Mouse (Mus musculus): ENCODE data around the gene Specc1. TPM values are rescaled to one million over a fixed set of nuclear protein-coding genes. Genes with fewer than 3 reads are reported as not detected.

Gene Specc1
- polyA plus RNA-seq, 2 experiments from 2014 or later, result 2.6 to 3.4 TPM

DNA sequence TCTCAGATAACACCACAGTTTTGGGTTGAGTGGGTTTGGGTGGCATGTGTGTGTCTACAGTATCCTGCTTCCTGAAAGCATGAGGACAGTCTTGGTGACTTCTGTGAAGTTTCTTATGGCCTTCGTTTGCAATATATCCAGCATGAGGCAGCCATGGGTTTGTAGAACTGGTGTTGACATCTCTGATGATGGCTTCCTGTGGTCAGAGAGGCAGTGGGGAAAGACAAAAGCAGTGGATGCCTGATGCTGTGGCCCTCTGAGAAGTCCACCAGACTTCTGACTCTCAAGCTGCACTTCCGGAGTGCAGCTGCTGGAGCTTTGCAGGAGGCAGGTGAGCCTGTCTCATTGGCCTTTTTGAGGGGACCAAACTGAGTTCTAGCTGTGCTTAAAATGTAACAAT is 60.4 kb downstream of the Specc1 start:
- no peak for ATAC-seq

- no peak for ATAC-seq
Measured at GRCm38 (mm10) chr11:62018315-62019205, 62.0 kb downstream of the Specc1 start.

- no peak for ATAC-seq
Measured at GRCm38 (mm10) chr11:62019857-62020256, 63.3 kb downstream of the Specc1 start.

DNA sequence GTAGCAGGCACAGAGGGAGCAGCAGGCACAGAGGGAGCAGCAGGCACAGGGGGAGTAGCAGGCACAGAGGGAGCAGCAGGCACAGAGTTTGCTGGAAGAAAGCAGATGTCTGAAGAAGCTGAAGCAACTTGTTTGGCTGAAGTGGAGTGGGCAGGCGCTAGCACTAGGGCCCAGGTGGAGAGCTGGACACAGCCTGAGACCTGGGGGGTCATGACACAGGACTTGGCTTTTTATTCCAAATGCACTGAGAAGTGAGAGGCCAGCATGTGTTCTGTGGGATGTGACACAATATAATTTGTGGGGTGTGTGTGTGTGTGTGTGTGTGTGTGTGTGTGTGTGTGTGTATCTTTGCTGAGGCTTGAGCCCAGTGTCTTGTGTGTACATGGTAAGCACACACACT is 64.3 kb downstream of the Specc1 start:
- no peak for ATAC-seq

DNA sequence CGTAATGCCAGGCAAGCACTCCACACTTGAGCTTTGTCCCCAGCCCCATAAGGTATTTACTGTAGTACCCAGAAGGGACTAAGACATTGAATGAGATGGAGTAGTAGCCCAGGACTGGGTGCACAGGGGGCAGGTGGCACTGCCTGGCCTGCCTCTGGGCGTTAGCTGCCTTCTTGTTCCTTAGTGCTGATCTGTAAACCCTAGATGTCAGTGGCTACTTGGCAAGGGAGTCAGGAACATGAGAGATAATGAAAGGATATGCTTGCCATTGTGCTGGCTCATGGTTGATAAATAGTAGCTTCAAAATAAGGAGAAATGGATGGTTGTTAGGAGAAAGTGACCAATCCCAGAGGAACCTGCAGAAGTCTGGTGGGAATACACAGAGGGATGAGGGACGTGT is 65.5 kb downstream of the Specc1 start:
- ATAC-seq, result no peak

DNA sequence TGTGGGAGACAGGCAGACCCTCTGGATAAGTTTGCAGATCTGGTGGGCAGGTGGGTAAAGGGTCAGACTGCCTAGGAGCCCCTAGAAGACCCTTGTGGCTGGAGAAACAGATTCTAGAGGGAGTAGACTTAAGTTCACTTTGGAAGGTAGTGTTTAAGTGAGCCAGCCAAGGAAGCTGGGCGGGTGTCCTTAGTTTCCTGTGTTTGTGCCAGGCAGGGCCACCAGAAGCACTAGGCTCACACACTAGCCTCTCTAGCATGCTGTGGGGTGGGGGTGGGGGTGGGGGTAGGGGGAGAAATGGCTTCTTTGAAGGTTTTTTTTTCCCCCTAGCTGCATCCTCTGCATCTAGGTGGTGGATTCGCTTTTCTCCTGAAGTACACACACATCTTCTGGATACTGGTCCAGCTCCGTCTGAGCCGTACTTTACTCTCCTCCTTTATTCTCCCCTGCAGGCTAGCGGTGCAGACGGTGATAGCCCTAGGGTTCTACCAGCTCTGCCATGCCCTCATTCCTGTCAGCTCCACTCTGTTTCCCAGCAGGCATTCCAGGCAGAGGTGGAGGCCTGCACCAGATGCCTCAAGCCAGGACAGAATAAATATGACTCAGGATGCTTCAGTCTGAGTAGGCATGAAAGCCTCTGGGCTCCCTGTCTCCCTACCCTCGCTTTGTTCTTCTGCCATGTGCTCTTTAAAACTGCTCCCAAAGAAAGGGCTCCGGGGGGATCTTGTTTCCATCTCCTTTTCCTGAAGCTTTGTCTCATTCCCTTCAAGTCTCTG is 66.3 kb downstream of the Specc1 start:
- ATAC-seq, result no peak

DNA sequence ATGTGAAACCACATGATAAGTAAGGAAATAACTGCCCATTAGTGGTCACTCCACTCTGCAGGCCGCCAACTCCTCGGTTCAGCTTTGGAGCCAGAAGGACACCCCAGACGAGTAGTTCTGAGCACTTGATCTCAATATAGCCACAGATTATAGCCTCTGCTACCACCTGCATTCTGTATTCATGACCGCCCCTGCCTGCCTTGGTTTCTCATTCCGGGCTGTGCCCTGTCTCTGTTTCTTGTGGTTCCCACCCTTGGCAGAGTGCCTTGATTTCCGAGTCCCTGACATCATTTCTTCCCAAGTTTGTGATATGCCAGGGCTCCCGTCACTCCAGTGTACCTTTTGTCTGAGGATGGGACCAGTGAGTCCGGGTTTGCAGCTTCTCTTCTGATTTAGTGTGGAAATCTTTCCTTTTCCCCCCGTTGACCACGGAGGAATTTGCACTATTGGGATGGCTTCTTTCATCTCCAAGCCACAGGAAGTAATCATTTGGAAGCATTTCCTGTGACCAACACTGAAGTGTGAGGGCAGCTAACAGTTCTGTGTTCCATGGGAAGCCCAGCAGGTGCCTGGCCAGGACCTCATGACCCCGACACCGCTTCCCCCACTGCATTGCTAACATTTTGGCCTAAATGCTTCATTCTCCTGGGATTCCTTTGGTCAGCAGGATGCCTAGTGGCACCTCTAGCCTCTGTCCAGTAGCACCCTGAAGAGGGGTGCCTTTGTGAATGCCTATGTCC is 67.1 kb downstream of the Specc1 start:
- ATAC-seq, result no peak

DNA sequence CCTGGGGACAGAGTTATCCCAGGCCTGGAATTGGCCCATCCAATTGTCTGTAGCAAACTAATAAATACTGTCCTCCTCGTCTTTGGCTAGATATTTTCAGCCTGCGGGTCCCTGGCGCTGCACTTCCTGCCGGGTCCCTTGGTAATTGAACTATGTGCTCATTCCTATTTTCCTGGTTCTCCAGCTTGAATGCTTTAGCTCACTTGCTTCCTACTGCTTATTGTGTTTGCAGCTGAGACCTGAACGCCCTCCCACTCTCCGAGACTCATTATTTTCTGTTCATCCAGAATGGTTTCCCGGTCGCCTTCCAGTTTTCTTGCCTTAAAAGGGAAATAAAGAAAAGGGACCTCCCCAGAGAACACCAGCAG is 67.7 kb downstream of the Specc1 start:
- ATAC-seq, result no peak

GRCm38 (mm10) chr11:62024952-62025351 is 68.4 kb downstream of the Specc1 start:
- no peak for ATAC-seq

GRCm38 (mm10) chr11:62025770-62026169 is 69.2 kb downstream of the Specc1 start:
- no peak for ATAC-seq

DNA sequence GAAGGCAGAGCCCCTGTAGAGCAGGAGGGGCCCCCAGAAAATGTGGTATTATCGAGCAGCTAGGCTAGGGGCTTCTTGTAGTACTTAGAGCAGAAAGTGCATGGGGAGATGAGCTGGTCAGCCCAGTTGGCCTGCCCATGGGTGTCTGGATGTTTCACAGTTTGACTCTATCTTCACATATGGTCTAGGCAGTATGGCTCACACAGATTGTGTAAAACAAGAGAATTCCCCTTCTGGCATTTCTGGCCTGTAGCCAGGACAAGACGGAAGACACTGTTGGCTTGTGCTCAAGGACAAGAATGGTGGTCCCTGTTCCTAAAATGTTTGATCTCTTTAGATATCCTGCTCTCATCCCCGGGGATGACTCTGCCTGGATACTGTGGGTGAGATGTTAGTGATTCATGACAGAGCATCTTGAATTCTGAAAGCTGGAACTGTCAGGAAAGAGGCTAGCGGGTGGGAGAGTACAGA is 69.8 kb downstream of the Specc1 start:
- ATAC-seq, result no peak

DNA sequence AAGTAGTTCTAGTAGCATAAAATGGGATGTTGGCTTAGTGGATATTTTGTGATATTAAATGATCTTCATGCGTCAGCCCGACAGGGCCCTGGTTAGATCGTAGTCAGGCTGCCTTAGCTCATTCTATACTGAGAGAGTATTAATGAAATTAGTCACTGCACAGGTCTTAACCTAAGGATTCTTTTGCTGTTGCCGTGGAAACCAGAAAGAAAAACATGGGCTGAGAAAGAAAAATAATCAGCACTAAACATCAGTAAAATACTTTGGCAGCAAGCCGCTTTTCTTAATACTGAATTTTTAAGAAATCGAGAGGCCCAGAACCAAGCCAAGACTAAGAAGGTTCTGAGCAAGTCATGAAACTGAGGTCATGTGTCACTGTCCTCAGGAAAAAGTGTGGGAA is 70.7 kb downstream of the Specc1 start:
- no peak for ATAC-seq

DNA sequence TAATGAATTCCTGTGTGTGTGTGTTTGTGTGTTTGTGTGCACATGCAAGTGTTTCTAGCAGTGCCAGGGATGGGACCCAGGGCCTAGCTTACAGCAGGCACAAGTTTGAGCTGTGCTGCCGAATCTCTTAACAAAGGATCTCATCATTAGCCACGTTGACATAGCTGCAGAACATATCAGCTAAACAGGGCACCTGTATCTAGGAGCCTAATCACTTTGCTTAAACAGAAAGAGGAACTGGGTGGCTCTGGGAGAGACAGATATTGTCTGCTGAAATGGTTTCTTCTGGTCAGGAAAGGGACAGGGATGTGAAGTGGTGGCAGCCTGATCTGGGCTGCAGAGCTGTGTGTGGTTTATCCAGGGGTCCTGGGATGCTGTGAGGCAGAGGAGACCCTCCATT is 71.1 kb downstream of the Specc1 start:
- ATAC-seq, result no peak

- no peak for ATAC-seq
Measured at GRCm38 (mm10) chr11:62029171-62029570, 72.6 kb downstream of the Specc1 start.

- ATAC-seq, result no peak
Measured at GRCm38 (mm10) chr11:62034564-62034963, 78.0 kb downstream of the Specc1 start.

DNA sequence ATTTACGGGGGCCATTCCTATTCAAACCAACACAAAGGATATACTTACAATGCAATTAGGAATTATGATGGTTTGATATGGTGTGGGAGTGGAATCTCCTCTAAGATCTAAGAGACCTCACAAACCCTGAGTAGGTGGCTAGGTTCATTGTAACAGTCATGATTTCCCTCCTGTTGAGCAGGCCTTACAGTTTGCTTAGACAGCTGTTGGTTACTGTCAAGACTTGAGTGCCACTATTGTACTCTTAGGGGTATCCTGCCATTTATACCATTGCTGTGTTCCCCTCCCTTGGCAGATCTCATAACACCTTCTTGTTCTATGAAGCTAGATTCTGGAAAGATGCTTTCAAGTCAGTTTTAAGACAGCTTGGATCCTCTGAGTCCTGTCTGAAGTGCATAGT is 78.7 kb downstream of the Specc1 start:
- ATAC-seq, result no peak

GRCm38 (mm10) chr11:62040122-62040521 is 83.6 kb downstream of the Specc1 start:
- ATAC-seq, result no peak

DNA sequence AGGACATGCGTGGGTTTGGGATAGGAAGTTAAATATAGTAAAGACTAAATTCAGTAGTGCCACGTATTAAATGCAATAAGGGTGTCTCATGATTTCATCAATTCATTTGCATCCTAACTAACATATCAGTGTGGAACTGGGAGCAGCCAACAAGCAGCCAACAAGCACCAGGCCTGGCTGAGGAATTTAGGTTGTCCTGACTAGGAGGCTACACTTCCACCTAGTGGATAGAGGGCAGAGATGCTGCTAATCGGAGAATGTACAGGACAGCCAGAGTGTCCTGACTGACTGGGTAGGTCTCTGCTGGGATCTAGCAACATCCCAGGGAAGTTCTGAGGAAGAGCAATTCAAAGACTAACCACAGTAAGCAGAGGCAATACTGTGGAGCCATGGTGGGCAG is 88.1 kb downstream of the Specc1 start:
- no peak for ATAC-seq

DNA sequence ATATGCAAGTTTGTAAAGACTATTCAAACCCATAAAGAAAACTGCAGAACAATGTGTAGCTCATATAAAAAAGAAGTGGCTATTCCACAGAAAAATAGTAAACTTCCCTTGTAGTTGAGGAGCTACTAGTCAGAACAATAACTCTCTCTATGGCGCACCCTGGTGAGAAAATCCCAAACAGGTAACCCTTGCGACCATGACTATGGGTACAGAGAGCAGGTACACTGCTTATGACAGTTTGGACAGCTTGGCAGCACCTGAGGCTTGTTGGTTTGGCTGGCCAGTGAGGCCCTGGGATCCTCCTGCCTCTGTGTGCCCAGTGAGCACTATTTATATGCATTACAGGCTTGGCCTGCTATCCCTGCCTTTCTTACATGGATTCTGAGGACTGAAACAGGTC is 89.4 kb downstream of the Specc1 start:
- ATAC-seq, result no peak

DNA sequence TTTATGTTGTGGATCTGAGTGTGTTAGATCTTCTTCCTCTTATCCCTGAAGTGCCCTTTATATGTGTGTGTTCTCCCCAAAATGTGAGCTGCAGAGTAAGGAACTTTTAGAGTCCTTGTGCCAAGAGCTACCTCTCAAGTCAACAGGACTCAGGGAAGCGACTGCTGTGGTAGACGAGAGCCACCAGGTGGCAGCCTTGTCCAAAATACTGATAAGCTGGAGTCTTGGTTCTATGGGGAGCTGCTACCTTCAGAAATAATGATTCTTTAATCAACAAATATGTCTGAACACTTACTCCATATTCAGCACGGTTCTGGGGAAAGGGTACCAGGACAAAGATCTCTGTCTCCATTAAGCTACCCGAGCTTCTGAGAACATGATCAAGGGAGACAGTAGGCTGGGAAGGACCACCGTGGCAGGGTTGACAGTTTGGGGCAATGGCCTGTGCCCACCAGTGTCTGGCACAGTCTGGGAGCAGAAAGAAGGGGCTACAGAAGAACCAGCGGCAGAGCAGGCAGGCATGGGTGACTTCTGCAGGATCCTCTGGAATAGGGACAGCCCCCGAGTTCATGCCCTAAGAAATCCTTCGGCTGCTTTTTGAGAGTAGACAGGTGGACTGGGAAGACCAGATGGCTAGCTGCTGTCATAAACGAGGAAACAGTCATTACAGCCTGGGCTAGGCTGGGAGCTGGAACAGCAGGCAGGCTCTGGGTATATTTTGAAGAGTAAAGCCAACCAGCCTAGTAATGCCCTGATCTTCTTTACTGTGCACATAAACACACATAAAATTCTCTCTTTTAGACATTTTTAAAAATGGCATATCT is 91.5 kb downstream of the Specc1 start:
- no peak for ATAC-seq

DNA sequence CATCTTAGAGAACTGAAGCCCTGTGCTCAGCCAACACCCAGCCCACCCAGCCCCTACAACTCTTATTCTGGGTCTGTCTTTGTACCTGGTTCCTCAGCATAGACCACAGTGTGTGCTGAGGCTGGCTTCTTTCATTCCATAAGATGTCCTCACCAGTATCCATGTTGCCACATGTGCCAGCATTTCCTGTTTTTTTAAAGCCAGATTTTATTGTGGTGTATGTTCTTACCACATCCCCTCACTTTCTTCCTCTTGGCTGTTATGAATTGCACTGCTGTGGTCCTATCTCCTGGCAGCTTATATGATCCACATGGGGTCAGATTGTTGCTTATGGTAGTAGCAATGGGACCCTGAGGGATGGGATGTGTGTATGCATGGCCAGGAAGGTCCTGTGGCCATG is 92.6 kb downstream of the Specc1 start:
- ATAC-seq, result no peak
